Mouse (Mus musculus): ENCODE results near the gene Foxp1. TPM values are rescaled to one million over a fixed set of nuclear protein-coding genes. Genes with fewer than 3 reads are reported as not detected.

Foxp1 gene
- polyA plus RNA-seq, 1 experiment from 2014 or later, result 45.3 TPM

GRCm38 (mm10) chr6:98937513-98937912, 585.0 kb downstream of the Foxp1 start:
- H3K4me1 ChIP-seq (replicated peaks; ENCODE audit: control insufficient read depth, insufficient read depth, low read length), result no peaks in the 10 kb centered on the region
- H3K27ac ChIP-seq (ENCODE audit: low read depth, low read length), result no peak overlapping the region
- H3K36me3 ChIP-seq (ENCODE audit: control insufficient read depth, insufficient read depth), result peaks cover 67% of the 10 kb centered on the region
- TF ChIP-seq CTCF (IDR thresholded peaks at IDR 0.05; ENCODE audit: low read depth), result no peak
- 89% methylated on average over 11 of the region's 11 CpGs for WGBS
- H3K9ac ChIP-seq (ENCODE audit: low read depth, low read length), result no peak overlapping the region
- H3K27me3 ChIP-seq (replicated peaks; ENCODE audit: control insufficient read depth, insufficient read depth, low read length), result no peaks in the 10 kb centered on the region
- ATAC-seq, result no peak
- H3K4me2 ChIP-seq (replicated peaks; ENCODE audit: low read depth), result no peak overlapping the region
- no peaks in the 10 kb centered on the region for H3K9me3 ChIP-seq (ENCODE audit: control insufficient read depth)
- no peak overlapping the region for H3K4me3 ChIP-seq (ENCODE audit: low read depth, low read length)

- Histone ChIP-seq H3K4me1 (replicated peaks; ENCODE audit: control insufficient read depth, insufficient read depth, low read length) (no peaks in the 10 kb centered on the region; the same call in 1 of the 2 replicates), H3K27me3 (replicated peaks; ENCODE audit: control insufficient read depth, insufficient read depth, low read length) (no peaks in the 10 kb centered on the region), H3K9ac (ENCODE audit: low read depth, low read length) (no peak overlapping the region), H3K4me2 (replicated peaks; ENCODE audit: low read depth) (no peak overlapping the region), H3K4me3 (ENCODE audit: low read depth, low read length) (no peak overlapping the region), H3K27ac (ENCODE audit: low read depth, low read length) (no peak overlapping the region), H3K36me3 (ENCODE audit: control insufficient read depth, insufficient read depth) (peaks cover 63% of the 10 kb centered on the region), H3K9me3 (ENCODE audit: control insufficient read depth) (no peaks in the 10 kb centered on the region)
- WGBS, result 84% methylated on average over 3 of the region's 3 CpGs
- no peak for TF ChIP-seq CTCF (IDR thresholded peaks at IDR 0.05; ENCODE audit: low read depth)
- no peak for ATAC-seq
Observed at GRCm38 (mm10) chr6:98936377-98936776, 586.1 kb downstream of the Foxp1 start.

GRCm38 (mm10) chr6:98935169-98935568, 587.4 kb downstream of the Foxp1 start:
- 94% methylated on average over 8 of the region's 8 CpGs for WGBS
- H3K4me3 ChIP-seq (ENCODE audit: low read depth, low read length), result no peak overlapping the region
- no peaks in the 10 kb centered on the region for H3K27me3 ChIP-seq (replicated peaks; ENCODE audit: control insufficient read depth, insufficient read depth, low read length)
- H3K27ac ChIP-seq (ENCODE audit: low read depth, low read length), result no peak overlapping the region
- H3K9me3 ChIP-seq (ENCODE audit: control insufficient read depth), result no peaks in the 10 kb centered on the region
- H3K4me1 ChIP-seq (replicated peaks; ENCODE audit: control insufficient read depth, insufficient read depth, low read length), result no peaks in the 10 kb centered on the region; the same call in 1 of the 2 replicates
- ATAC-seq, result no peak
- no peak overlapping the region for H3K4me2 ChIP-seq (replicated peaks; ENCODE audit: low read depth)
- no peak overlapping the region for H3K9ac ChIP-seq (ENCODE audit: low read depth, low read length)
- TF ChIP-seq CTCF (IDR thresholded peaks at IDR 0.05; ENCODE audit: low read depth), result no peak
- peaks cover 62% of the 10 kb centered on the region for H3K36me3 ChIP-seq (ENCODE audit: control insufficient read depth, insufficient read depth)

- H3K27me3 ChIP-seq (replicated peaks; ENCODE audit: control insufficient read depth, insufficient read depth, low read length), result no peaks in the 10 kb centered on the region
- H3K27ac ChIP-seq (ENCODE audit: low read depth, low read length), result no peak overlapping the region
- H3K4me2 ChIP-seq (replicated peaks; ENCODE audit: low read depth), result no peak overlapping the region
- H3K36me3 ChIP-seq (ENCODE audit: control insufficient read depth, insufficient read depth), result peaks cover 67% of the 10 kb centered on the region
- TF ChIP-seq CTCF (IDR thresholded peaks at IDR 0.05; ENCODE audit: low read depth), result no peak
- no peaks in the 10 kb centered on the region; the same call in 1 of the 2 replicates for H3K4me1 ChIP-seq (replicated peaks; ENCODE audit: control insufficient read depth, insufficient read depth, low read length)
- H3K4me3 ChIP-seq (ENCODE audit: low read depth, low read length), result no peak overlapping the region
- 94% methylated on average over 10 of the region's 10 CpGs for WGBS
- no peak overlapping the region for H3K9ac ChIP-seq (ENCODE audit: low read depth, low read length)
- no peak for ATAC-seq
- no peaks in the 10 kb centered on the region for H3K9me3 ChIP-seq (ENCODE audit: control insufficient read depth)
Observed at GRCm38 (mm10) chr6:98934381-98934780, 588.1 kb downstream of the Foxp1 start.

GRCm38 (mm10) chr6:98933135-98933724, 589.3 kb downstream of the Foxp1 start:
- Histone ChIP-seq H3K27me3 (replicated peaks; ENCODE audit: control insufficient read depth, insufficient read depth, low read length) (no peaks in the 10 kb centered on the region), H3K4me2 (replicated peaks; ENCODE audit: low read depth) (no peak overlapping the region), H3K27ac (ENCODE audit: low read depth, low read length) (no peak overlapping the region), H3K4me3 (ENCODE audit: low read depth, low read length) (no peak overlapping the region), H3K4me1 (replicated peaks; ENCODE audit: control insufficient read depth, insufficient read depth, low read length) (no peaks in the 10 kb centered on the region; the same call in 1 of the 2 replicates), H3K9ac (ENCODE audit: low read depth, low read length) (no peak overlapping the region), H3K9me3 (ENCODE audit: control insufficient read depth) (no peaks in the 10 kb centered on the region), H3K36me3 (ENCODE audit: control insufficient read depth, insufficient read depth) (peaks cover 61% of the 10 kb centered on the region)
- no peak for TF ChIP-seq CTCF (IDR thresholded peaks at IDR 0.05; ENCODE audit: low read depth)
- ATAC-seq, result no peak
- 91% methylated on average over 18 of the region's 18 CpGs for WGBS

- Histone ChIP-seq H3K9ac (ENCODE audit: low read depth, low read length) (no peak overlapping the region), H3K27me3 (replicated peaks; ENCODE audit: control insufficient read depth, insufficient read depth, low read length) (no peaks in the 10 kb centered on the region), H3K4me1 (replicated peaks; ENCODE audit: control insufficient read depth, insufficient read depth, low read length) (no peaks in the 10 kb centered on the region; the same call in 1 of the 2 replicates), H3K36me3 (ENCODE audit: control insufficient read depth, insufficient read depth) (peaks cover 50% of the 10 kb centered on the region), H3K9me3 (ENCODE audit: control insufficient read depth) (no peaks in the 10 kb centered on the region), H3K27ac (ENCODE audit: low read depth, low read length) (no peak overlapping the region), H3K4me3 (ENCODE audit: low read depth, low read length) (no peak overlapping the region), H3K4me2 (replicated peaks; ENCODE audit: low read depth) (no peak overlapping the region)
- ATAC-seq, result no peak
- 70% methylated on average over 8 of the region's 8 CpGs for WGBS
- no peak for TF ChIP-seq CTCF (IDR thresholded peaks at IDR 0.05; ENCODE audit: low read depth)
Observed at GRCm38 (mm10) chr6:98931881-98932540, 590.5 kb downstream of the Foxp1 start.

All from intestine, postnatal 0 days (tissue).